Mouse (Mus musculus) heart, postnatal 0 days (tissue): ENCODE measurements around the gene Foxp1.

Experiments
- CTCF ChIP-seq: IDR thresholded peaks from 2 replicates; pipeline ENCODE4 v1.5.1; 2016; ENCODE audit warnings: antibody characterized with exemption, control low read depth, low read depth
- EP300 ChIP-seq: IDR thresholded peaks from 2 replicates; pipeline ENCODE4 v1.6.1; 2016; ENCODE audit warnings: antibody characterized with exemption, low read depth

DNA sequence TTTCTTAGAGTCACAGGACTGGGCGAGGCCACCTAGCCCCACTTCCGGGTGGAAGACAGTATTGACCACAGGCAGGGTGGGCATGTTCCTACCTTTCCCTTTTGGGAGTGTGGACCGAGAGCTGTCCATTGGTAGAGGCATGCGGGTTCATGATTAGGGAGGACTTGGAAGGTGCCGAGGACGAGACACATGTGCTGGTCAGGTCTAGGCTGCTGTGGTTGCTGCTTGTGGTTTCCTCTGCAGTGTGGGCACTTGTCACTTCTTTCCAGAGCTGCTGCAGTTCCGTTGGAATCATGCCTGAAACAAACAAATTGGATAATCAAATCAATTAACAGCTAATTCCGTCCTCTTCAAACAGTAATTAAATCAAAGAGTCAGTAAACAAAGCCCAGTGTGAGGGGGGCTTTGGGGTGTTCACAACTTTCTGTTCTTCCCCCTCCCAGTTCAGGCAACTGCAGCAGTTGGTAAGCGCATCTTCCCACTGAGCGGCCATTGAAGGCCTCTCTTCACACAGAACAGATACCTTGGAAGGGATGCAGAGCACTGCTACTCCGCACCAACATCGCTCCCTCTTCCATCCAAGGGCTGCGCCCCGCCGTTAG lies 519.3 kb downstream of the Foxp1 start:
- TF ChIP-seq EP300, result no peak
- no peak for TF ChIP-seq CTCF
